Mouse (Mus musculus) megakaryocyte, embryonic 14.5 days (primary cell): Measurements from ENCODE around the gene Gm45234.

Experiments
- FLI1 ChIP-seq: IDR thresholded peaks from 2 replicates; pipeline ENCODE4 v1.6.1; 2012; ENCODE audit warnings: low read length, inconsistent platforms, mixed read lengths
- GATA1 ChIP-seq: IDR thresholded peaks from 3 replicates; pipeline ENCODE4 v1.6.1; 2012; ENCODE audit warnings: mixed read lengths, low read length, inconsistent platforms, borderline replicate concordance

GRCm38 (mm10) chr6:124704417-124704816 lies 51.4 kb downstream of the Gm45234 start:
- no peak for TF ChIP-seq FLI1
- no peak for TF ChIP-seq GATA1
